Mouse (Mus musculus): ENCODE data around the gene Lat.

Lat gene

DNA sequence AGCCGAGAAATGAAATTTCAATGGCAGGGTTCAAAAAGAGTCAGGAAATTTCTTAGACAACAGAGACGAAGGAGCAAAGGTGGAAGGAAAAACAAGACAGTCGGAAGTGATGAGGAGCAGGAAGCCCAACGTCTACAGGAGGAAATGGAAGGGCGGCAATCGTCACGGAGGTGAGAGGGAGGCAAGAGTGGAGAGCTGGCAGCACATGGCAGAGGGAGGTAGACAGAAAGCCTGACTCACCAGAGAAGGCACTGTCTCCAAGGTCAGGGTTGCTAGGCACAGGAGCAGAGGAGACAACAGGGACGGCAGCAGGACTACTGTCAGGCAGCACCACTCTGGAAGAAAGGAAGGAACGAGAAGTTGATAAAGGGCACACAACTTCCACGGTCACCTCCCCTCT lies 1.7 kb downstream of the Lat start:
- no peak for DNase-seq (ENCODE audit: low spot score)

GRCm38 (mm10) chr7:126363038-126363437 lies 6.3 kb downstream of the Lat start:
- no peak for DNase-seq (ENCODE audit: low spot score)

- no peak for DNase-seq (ENCODE audit: low spot score)
Measured at GRCm38 (mm10) chr7:126359049-126359448, 10.3 kb downstream of the Lat start.

DNA sequence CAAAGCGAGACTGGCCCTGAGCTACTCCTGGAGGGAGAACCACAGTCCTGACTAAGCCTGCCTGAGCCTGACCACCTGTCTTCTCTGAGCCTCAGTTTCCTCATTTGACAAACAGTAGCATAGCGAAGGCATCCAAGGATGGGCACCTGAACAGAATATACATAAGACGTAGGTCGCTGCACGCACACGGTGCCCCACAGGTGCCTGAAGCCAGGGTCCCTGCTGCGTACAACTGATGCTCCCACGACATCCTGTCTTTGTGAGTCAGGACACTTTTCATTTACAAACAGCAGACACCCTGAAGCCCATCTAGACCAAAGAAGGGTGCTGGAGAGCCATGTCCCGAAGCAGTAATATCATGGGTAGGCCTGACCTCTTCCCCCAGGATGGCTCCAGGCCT lies 11.0 kb downstream of the Lat start:
- no peak for DNase-seq (ENCODE audit: low spot score)

- DNase-seq (ENCODE audit: low spot score), result no peak
Measured at GRCm38 (mm10) chr7:126357838-126358237, 11.5 kb downstream of the Lat start.

- DNase-seq (ENCODE audit: low spot score), result no peak
Measured at GRCm38 (mm10) chr7:126356793-126357591, 12.4 kb downstream of the Lat start.

DNA sequence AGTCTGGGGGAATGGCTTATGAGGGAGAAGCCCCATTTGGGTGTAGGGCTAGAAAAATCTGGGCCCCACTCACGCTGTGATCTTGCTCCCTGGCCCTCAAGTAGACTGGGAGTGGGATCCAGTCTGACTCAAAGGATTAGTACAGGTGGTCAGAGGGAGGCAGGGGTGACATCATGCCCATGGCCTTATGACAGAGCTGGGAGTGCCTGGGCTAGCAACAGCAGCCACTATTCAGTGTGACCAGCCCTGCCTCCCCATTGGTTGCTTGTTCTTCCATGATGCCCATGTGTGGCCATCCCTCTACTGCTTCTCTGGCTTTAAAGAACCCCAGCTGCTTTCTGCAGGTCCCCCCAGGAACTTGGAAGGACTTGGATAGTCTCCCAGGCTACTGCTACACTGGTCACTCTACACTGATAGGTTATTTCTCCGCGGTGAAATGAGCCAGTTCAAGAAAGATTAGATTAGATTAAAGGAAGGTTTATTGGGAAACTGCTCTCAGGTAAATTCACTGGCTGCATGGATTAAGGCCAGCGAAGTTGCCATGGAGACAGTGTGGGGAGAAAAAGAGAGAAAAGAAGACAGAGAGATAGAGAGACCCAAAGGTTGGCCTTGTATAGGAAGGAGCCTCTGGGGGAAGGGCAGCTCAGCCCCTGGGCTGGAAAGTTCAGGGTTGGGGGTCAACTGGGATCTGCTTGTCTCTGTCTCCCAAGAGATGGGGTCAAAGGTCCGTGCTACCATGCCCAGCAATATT lies 13.3 kb downstream of the Lat start:
- no peak for DNase-seq (ENCODE audit: low spot score)

GRCm38 (mm10) chr7:126354738-126355614 lies 14.4 kb downstream of the Lat start:
- DNase-seq (ENCODE audit: low spot score), result peak; percentile 37

DNA sequence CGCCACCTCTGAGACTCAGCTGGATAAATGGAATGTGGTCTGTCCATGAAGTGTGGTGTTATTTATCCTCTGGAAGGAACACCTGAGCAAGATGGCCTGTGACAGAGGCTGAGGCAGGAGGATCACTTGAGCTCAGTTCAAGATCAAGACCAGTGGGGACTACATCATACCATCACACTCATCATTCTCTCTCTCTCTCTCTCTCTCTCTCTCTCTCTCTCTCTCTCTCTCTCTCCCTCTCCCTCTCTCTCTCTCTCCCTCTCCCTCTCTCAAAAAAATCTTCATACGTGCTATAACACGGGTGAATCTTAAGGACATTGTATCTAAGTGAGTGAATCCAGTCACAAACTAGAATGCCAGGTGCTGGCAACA lies 15.4 kb downstream of the Lat start:
- DNase-seq (ENCODE audit: low spot score), result no peak

DNA sequence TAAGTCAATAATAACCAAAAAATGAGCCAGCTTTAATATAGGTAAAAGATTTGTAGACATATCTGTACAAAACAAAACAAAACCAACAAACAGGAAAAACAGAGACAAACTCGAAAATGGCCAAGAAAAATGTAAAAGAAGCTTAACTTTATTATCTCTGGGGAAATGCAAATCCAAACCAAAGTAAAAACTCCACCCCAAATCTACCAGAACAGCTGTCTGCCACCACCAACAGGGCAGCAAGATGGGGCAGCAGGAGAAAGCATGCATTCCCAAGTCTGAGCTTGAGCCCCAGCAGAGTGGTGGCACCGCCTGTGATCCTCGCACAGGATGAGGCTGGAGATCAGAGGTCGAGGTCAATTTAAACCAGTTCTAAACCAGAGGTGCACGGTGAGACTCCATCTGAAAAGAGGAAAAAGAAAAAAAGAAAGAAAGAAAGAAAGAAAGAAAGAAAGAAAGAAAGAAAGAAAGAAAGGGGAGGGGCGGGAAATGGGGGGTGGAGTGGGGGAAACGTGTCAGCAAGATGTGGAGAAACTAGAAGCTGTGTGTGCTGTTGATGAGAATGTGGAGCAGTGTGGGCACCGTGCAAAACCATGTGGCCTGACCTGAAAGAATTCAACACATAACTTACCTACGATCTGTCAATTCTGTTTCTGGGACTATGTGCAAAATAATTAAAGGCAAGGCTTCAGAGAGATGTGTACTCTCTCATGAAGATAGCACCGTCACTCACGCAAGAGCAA lies 15.9 kb downstream of the Lat start:
- no peak for DNase-seq (ENCODE audit: low spot score)

DNA sequence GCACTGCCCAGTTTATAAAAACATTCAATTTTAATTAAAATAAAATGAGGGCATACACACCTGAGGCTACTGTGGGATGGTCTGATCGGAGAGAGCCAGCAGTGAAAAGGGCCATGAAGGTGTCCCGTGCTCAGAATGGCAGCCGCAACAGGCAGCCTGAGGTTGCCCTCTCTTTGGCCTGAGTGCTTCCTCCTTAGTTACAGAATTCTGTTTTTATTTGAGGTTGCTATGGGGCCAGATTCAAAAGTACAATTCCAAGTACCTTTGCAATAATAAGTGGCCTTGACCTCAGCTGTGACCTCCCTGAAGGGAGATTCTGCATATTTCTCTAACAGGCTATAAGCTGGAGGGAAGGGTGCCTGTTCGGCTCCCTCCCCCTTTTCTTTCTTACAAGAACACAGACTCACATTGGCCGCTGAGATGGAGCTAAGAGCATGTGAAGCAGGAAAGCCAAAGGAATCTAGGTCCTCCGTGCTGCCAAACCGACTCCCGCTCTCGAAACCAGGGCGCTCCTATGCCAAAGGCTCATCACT lies 17.9 kb downstream of the Lat start:
- DNase-seq (ENCODE audit: low spot score), result no peak

DNA sequence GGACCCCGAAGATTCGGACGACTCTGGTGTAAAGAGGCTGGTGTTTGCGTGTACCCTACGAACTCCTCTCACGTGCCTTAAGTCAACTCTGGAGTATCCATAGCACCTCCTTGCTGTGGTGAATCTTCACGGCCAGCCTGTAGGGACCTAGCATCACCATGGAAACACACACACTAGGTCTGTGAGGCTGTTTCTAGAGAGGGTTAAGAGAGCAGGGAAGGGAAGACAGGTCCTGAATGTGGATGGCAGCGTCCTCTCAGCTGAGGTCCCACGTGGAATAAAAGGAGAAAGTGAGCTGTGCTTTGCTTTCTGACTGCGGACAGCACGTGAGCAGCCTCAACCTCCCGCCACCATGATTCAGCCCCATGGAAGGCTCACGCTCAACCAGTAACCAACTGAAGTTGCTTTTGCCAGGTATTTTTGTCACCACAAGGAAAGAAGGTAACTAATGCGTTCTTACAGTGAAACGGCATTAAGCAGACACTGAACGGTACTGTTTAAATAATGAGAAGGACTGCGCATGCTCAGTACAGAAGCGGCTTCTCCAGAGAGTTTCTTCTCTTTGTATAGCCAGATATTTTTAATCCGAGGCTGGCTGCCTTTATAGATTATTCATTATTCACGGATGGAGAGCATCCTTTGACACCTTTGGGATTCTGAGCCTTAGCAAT lies 18.5 kb downstream of the Lat start:
- no peak for DNase-seq (ENCODE audit: low spot score)

- DNase-seq (ENCODE audit: low spot score), result no peak
Measured at GRCm38 (mm10) chr7:126348293-126348692, 21.1 kb downstream of the Lat start.

DNA sequence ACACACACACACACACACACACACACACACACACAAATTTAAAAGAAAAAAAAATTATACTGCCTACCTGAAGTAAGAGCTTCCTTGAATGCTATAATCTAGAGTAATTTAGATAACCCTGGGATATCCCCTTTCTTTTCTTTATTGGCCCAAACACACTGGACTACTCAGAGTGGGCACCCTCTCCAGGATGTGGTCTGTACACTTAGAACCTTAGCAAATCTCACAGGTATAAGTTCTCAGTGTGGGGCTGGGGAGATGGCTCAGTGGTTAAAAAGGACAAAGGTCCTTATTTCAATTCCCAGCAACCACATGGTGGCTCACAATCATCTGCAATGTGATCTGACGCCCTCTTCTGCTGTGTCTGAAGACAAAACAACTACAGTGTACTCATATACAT lies 22.3 kb downstream of the Lat start:
- no peak for DNase-seq (ENCODE audit: low spot score)

GRCm38 (mm10) chr7:126345969-126346368 lies 23.4 kb downstream of the Lat start:
- no peak for DNase-seq (ENCODE audit: low spot score)

- no peak for DNase-seq (ENCODE audit: low spot score)
Measured at GRCm38 (mm10) chr7:126345557-126345956, 23.8 kb downstream of the Lat start.

DNA sequence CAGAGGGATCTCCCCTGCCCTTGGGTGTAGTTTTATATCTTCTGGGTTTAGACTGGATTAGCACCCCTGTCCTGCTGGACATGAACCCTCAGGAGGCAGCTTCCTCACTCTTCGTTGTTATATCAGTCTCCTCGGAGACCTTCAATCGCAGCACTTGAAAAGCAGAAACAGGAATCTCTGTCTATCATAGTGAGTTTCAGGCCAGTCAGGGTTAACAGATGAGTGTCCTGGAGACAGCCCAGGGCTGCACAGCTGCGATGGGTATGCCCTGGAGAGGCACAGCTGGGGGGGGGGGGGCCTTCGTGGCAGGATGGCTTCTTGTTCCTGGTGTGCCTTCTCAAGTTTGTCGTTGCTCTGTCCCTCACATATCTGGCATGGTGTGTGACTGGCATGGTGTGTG lies 28.5 kb downstream of the Lat start:
- no peak for DNase-seq (ENCODE audit: low spot score)

DNA sequence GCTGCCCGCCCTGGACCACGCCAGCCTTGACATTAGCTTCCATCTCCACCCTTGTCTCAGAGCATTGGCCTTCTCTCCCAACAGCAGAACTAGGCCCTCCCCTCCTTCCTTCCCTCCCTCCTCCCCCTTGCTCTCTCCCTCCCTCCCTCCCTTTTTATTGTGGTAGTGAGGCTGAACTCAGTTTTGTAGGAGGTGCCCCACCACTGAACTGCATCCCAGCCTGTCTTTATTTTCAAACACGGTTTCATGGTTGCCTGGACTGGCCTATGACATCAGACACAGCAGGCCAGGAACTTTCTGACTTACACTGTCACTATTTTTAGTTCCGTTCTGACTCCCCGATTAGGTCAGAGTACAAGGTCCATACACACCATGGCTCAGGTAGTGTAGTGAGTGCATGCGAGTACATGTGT lies 29.2 kb downstream of the Lat start:
- no peak for DNase-seq (ENCODE audit: low spot score)

DNA sequence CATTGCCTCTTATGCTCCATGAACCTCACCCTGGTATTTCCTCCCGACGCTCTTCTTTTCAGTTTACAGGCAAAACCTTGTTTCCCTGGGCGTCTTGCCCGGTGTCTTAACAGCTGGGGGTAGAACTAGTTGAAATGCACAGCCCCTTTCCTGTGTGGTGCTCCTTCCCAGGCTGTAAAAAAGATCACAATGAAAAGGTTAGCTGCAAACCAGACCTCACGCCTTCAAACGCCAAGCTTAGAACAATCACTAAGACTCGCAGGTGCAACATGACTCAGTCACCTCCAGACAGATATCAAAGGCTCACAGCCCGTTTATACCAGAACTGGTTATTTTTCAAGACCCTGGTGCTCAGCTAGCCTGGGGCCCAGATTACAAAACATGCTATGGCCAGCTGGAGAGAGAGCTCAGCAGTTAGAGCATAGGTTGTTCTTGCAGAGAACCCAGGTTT lies 29.8 kb downstream of the Lat start:
- no peak for DNase-seq (ENCODE audit: low spot score)

DNA sequence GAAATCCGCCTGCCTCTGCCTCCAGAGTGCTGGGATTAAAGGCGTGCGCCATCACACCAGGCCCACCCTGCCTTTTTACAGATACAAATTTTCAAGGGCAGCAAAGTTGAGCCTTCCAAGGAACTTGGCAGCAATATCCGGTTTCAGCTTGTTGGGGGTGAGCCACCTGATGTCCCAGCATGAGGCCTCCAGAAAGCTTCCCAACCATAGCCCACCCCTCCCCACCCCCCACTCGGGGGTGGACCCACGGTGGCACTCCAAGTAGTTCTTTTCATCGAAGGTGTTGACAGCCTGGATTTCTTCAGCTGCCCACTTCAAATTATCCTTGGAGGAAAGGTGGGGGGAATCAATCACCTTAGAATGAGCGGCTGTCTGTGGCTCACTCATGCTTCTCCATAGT lies 30.5 kb downstream of the Lat start:
- DNase-seq (ENCODE audit: low spot score), result no peak

DNA sequence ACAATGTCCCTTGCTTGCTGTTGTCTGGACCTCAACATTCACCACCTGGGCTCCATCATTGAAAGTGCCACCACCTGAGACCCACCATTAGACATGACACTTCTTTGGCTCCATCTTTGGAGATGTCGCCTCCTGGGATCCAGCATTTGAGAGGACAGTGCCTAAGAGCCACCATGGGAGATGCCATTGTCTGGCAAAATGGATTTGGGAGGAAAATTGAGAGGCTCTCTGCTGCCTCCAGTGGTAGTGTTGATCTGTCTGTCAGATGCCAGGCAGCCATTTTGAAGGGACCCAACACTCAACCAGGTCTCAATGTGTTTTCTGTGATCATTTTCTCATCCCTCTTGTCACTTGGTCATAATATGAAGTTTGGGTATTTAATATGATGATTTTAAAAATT lies 33.8 kb downstream of the Lat start:
- DNase-seq (ENCODE audit: low spot score), result peak; percentile 53
